Mouse (Mus musculus) spleen, postnatal 14 days (tissue): Measurements from ENCODE around the gene Olfr1034.
"Not testable (repeated sequence)": the region's sequence is repeated elsewhere in the genome, so short reads cannot be mapped to it uniquely, and the experiment has no call there.

Experiments
- DNase-seq, 2 experiments: peaks; one replicate each; pipeline ENCODE4 v3.0.0; 2021 to 2022; ENCODE audit warnings: low spot score in 2 of 2

Olfr1034 gene

GRCm38 (mm10) chr2:86045561-86045960 is at the start of gene Olfr1034:
Gene Olfr1034 (plus strand): TSS chr2:86045861.
- DNase-seq, result no peak

GRCm38 (mm10) chr2:86005240-86005639 is 40.4 kb upstream of the Olfr1034 start, which contains the start of gene Olfr1032:
Gene Olfr1032 (plus strand): TSS chr2:86005540.
- DNase-seq, result no peak

DNA sequence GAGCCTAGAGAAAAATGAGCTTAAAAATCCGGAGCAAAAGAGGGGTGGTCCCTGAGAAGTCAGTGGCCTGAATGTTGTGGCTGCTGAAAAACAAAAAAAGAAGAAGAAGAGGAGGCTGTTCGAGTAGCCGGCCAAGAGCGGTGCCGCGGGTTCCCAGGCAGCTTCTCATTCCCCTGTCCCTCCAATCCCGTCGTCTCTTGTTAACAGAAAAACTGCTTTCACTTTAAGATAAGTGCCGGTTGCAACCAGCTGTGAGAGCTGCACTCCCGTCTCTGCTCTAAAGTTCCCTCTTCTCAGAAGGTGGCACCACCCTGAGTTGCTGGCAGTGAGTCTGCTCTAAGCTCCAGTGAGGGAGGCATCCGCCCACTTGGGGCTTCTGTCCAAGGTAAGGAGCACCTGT is 25.3 kb upstream of the Olfr1034 start, which contains the start of gene Olfr1033:
Olfr1033 (plus strand) TSS at position 228 of the 400 bp plus-strand sequence.
- not testable (repeated sequence) for DNase-seq

- not testable (repeated sequence) for DNase-seq
These were observed 24.1 kb upstream of the Olfr1034 start for GRCm38 (mm10) chr2:86021518-86021917.

GRCm38 (mm10) chr2:86050777-86051176 is 5.1 kb downstream of the Olfr1034 start:
- not testable (repeated sequence) for DNase-seq

GRCm38 (mm10) chr2:86063766-86064165 is 18.1 kb downstream of the Olfr1034 start:
- DNase-seq, result not testable (repeated sequence)

DNA sequence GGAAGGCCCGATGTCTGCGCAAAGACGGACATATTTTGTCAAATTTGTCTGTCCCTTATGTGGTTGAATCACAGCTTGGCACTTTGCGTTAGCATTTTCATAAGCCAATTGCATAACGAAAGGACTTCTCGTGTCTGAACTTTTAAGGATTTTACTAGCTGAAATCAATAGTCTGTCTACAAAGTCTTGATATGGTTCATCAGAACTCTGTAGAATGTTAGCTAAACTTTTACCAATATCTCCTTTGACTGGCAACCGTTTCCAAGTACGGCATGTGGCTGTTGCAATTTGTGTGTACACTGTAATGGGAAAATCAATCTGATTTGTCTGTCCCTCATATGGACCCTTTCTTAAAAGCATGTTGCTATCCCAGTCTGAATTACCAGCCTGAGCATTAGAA is 24.5 kb downstream of the Olfr1034 start:
- DNase-seq, result no peak

GRCm38 (mm10) chr2:86073692-86074091 is 28.0 kb downstream of the Olfr1034 start, which contains the start of gene Olfr1036:
Gene Olfr1036 (plus strand): TSS chr2:86073992.
- DNase-seq, result not testable (repeated sequence)

DNA sequence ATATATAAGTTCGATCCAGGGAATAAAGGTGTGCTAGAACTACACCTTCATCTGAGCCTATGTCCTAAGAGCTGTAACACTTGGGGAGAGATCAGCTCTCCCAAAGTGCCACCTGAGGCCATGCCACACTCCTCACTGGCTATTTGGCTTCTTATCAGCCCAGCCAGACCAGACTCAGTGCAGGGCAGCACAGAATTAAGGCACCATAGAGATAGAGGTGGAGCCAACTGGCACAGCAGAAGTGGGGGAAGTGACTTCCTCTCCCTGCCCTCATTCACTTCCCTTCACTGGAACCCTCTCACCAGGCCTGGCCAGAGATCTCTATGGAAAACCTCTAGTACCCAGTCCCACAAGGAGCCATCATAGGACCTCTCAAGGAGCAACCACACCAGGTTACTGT is 34.8 kb downstream of the Olfr1034 start:
- DNase-seq, result not testable (repeated sequence)

DNA sequence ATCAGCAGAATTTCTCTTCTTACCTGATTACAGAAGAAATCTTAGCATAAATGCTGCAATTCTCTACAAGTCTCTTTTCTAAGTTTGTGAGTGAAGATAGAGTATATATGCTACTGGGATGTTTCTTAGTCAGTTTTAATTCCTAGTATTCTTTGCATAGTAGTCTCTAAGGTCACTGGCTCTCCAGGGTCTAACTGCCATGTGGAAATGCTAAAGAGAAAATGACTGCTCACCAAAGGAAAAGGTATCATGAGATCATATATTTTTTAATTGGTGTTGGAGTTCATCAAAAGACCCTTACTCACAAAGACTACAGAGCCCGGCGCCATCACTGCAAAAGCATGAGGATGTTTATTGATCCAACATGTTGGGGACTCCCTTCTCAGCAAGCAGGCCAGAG is 41.6 kb downstream of the Olfr1034 start, which contains the start of gene Olfr1037:
Olfr1037 (minus strand) TSS at position 101 of the 400 bp plus-strand sequence.
- no peak for DNase-seq
